Mouse (Mus musculus) neural tube, embryonic 11.5 days (tissue): ENCODE measurements at regions not wholly inside any gene's neighbourhood (a gene's known extent, or its start where the extent isn't known, plus 50 kb on each side); places are given as distances from the start of the nearest gene placed in this dataset.

Experiments used
- ATAC-seq: fragments of 200-750 bp; cut with Nextera tagmentation; 2 replicates; pipeline ENCODE4 v1.8.0; 2017; ENCODE audit warnings: moderate number of reproducible peaks, mild to moderate bottlenecking, moderate TSS enrichment, moderate library complexity; ENCODE audit not compliant: insufficient read depth, low FRiP score, low TSS enrichment
- DNase-seq: peaks from one replicate; pipeline ENCODE4 v3.0.0-alpha.2; 2015; ENCODE audit warnings: low spot score
- H3K27ac ChIP-seq: fragments of 300-500 bp; sonication (generic); 2 replicates; pipeline ENCODE4 v1.5.1; 2014; ENCODE audit warnings: low read depth, mild to moderate bottlenecking, low read length
- H3K27me3 ChIP-seq: fragments of 300-500 bp; sonication (generic); 2 replicates; pipeline ENCODE4 v1.6.1; 2014; ENCODE audit warnings: mild to moderate bottlenecking, low read length, mixed read lengths; ENCODE audit not compliant: control insufficient read depth, insufficient read depth
- H3K36me3 ChIP-seq: fragments of 300-500 bp; sonication (generic); 2 replicates; pipeline ENCODE4 v1.6.1; 2014; ENCODE audit warnings: mild to moderate bottlenecking, low read length, moderate library complexity, mixed read lengths; ENCODE audit not compliant: control insufficient read depth, insufficient read depth
- H3K4me1 ChIP-seq: fragments of 300-500 bp; sonication (generic); 2 replicates; pipeline ENCODE4 v1.6.1; 2014; ENCODE audit warnings: low read length, mixed read lengths; ENCODE audit not compliant: control insufficient read depth, insufficient read depth
- H3K4me2 ChIP-seq: fragments of 300-500 bp; sonication (generic); 2 replicates; pipeline ENCODE4 v1.6.1; 2014; ENCODE audit warnings: low read depth, mild to moderate bottlenecking, moderate library complexity
- H3K4me3 ChIP-seq: fragments of 300-500 bp; sonication (generic); 2 replicates; pipeline ENCODE4 v1.5.1; 2014; ENCODE audit warnings: low read depth, low read length
- H3K9ac ChIP-seq: fragments of 300-500 bp; sonication (generic); 2 replicates; pipeline ENCODE4 v1.6.1; 2014; ENCODE audit warnings: mild to moderate bottlenecking, low read length
- H3K9me3 ChIP-seq: fragments of 300-500 bp; sonication (generic); 2 replicates; pipeline ENCODE4 v1.6.1; 2016; ENCODE audit warnings: low read length; ENCODE audit not compliant: control insufficient read depth
- WGBS: fragments of 180-500 bp; shearing (Covaris S2); extraction: QIAGEN DNeasy Blood & Tissue Kit; methylation state at CpG from one replicate; pipeline ENCODE4 v1.1.7; 2014; 5-methylcytosine and 5-hydroxymethylcytosine counted together

DNA sequence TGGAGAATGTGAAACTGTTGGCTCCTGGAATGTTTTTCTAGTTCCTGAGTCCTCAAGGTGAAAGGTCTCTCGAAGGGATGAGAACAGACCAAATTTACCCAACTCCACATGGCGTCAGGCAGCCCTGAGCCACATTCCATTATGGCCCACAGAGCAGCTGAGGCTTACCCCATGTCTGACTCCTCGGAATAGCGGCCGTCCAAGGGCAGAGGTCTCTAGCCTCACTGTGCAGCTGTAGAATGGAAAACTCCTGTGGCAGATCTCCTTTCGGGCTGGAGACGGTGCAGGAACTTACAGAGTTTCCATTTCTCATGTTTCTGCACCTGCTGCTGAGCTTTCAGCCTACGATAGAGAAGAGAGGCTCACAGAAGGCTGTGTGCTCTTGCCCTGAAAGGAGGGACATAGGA is 69.1 kb upstream of the Eed start:
- no peak for ATAC-seq
- no peaks in the 10 kb centered on the region for H3K9me3 ChIP-seq
- H3K9ac ChIP-seq, result no peak overlapping the region
- H3K4me2 ChIP-seq, result no peak overlapping the region
- no peaks in the 10 kb centered on the region for H3K4me1 ChIP-seq
- H3K27me3 ChIP-seq, result no peaks in the 10 kb centered on the region
- no peak overlapping the region for H3K4me3 ChIP-seq
- WGBS, result 68% methylated on average over 8 of the region's 8 CpGs
- no peak overlapping the region for H3K27ac ChIP-seq
- no peaks in the 10 kb centered on the region for H3K36me3 ChIP-seq
- peak; percentile 20 for DNase-seq

DNA sequence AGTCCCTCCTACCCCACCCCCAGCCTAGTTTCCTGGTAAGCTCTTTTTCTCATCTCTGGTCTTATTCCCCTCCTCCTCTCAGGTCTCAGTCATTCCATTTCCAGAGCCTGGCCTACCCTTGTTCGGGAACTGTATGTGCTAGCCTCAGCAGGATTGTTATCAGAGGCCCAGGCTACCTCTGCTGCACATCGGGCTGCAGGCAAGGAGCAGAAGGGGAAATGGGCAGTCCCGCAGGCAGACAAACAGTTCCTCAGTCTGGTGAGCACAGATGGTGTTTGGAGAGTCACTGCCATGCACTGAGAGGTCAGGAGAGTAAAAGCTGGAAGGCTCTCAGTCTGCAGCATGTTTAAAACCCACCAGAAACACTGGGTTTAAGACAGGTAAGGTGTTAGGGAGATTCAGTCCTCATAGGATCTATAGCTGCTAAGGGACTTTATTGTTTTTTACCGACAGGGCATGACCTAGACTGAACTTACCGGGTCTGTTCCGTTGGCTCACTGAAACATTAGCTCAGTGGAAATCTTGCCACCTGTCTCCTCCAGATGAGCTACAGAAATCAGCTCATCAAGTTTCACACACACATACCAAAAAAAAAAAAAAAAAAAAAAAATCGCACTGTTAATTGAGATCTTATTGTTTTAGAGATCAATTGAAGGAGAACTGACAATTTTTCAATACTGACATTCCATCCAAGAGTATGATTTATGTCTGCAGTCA is 74.2 kb upstream of the Eed start:
- Histone ChIP-seq H3K4me3 (no peak overlapping the region), H3K9ac (no peak overlapping the region), H3K4me2 (no peak overlapping the region), H3K4me1 (no peaks in the 10 kb centered on the region), H3K9me3 (no peaks in the 10 kb centered on the region), H3K36me3 (no peaks in the 10 kb centered on the region), H3K27ac (no peak overlapping the region), H3K27me3 (no peaks in the 10 kb centered on the region)
- DNase-seq (peak; percentile 26), ATAC-seq (no peak)
- 51% methylated on average over 7 of the region's 7 CpGs for WGBS

DNA sequence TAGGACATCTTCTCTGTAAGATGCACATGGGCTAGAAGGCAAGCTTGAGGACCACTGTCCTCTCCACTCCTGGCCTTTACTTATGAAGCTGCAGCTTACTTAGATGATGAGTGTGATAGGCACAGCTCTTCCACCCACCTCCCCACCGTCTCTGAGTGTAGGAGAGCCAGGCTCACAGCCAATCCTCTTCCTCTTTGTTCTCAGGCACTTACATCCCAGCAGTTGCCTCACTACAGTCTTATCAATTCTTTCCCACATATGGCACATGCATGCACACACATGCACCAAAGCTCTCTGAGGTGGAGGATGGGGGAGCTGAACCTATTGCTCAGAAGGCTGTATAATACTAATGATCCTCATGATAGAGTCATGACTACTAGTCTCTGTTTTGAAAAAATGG is 72.1 kb upstream of the Picalm start:
- H3K27me3 ChIP-seq, result no peaks in the 10 kb centered on the region
- no peaks in the 10 kb centered on the region for H3K36me3 ChIP-seq
- no peaks in the 10 kb centered on the region for H3K9me3 ChIP-seq
- H3K4me2 ChIP-seq, result no peak overlapping the region
- H3K4me1 ChIP-seq, result no peaks in the 10 kb centered on the region
- no peak overlapping the region for H3K9ac ChIP-seq
- WGBS, result 77% methylated on average over 1 of the region's 1 CpGs
- no peak overlapping the region for H3K27ac ChIP-seq
- ATAC-seq, result no peak
- DNase-seq, result no peak
- H3K4me3 ChIP-seq, result no peak overlapping the region

DNA sequence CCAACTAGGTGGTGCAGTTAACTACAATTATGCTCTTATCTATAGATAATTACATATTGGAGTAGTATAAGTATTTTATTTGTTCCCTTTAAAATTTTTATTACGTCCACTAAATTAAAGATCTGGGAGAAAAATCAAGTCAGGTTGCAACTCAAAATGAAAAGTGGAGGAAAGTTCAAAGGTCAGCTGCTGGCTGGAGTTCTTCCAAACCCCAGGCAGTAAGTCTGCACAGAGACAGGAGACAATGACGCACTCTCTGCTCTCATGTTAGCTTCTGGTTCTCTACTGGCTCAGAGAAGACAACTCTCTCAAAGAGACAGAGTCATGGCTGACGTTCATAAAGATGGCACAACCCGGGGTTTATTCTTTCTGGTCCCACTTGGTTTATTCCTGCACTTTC is 71.4 kb upstream of the Picalm start:
- WGBS, result 87% methylated on average over 4 of the region's 4 CpGs
- no peak for ATAC-seq

DNA sequence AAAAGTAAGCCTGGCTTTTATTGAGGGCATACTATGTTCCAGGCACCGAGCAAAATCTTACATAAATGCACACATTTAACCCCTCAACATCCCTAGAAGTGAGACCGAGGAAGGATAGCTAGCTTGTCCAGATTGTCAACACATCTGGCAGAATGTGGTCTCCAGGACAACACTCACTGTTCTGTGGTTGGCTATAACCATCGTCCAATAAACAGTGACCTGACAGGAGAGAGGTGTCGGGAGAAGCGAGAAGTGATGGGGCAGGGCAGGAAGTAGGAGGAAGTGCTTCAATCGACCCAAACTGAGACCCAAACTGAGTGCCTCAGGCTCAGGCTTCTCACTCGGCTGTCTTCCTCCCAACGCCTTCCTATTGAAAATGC is 70.8 kb upstream of the Picalm start:
- Histone ChIP-seq H3K4me2 (no peak overlapping the region), H3K27ac (no peak overlapping the region), H3K4me1 (no peaks in the 10 kb centered on the region), H3K36me3 (no peaks in the 10 kb centered on the region), H3K4me3 (no peak overlapping the region), H3K9me3 (no peaks in the 10 kb centered on the region), H3K9ac (no peak overlapping the region), H3K27me3 (no peaks in the 10 kb centered on the region)
- ATAC-seq, result no peak
- WGBS, result 72% methylated on average over 8 of the region's 8 CpGs
- DNase-seq, result no peak

More for the DNA sequence above, 71.4 kb upstream of the Picalm start:
- Histone ChIP-seq H3K27me3 (no peaks in the 10 kb centered on the region), H3K9me3 (no peaks in the 10 kb centered on the region), H3K36me3 (no peaks in the 10 kb centered on the region), H3K4me2 (no peak overlapping the region), H3K27ac (no peak overlapping the region), H3K4me3 (no peak overlapping the region), H3K4me1 (no peaks in the 10 kb centered on the region), H3K9ac (no peak overlapping the region)
- no peak for DNase-seq

DNA sequence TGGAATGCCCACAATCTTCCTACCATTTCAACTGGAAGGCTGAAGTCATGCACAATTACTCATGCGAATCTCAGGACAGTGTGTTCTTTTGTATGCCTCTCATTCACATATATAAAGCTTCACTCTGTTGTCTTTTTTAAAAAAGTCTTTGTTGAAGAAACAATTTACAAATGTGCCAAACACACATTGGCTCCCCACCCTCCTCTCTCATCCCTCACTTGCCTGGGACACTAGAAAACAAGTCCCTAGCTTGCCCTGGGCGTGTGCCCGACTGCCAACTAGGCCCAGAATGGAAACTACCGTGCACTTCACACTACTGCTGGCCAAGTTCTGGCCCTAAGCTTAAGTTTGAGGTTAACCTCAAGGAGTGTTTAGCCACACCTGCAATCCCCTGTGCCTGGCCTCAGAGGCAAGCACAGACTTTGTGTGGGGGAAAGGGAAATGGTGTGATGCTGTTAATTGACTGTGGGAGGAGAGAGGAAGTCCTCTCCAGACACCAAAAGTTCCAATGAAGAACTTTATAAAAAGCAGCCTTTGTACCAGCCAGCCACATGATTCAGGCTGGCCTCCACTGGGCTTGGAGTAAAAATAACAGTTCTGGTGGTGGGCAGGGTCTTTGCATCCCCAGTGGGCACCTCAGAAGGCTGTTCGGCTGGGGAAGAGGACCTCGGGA is 70.2 kb upstream of the Picalm start:
- Histone ChIP-seq H3K4me1 (no peaks in the 10 kb centered on the region), H3K27me3 (no peaks in the 10 kb centered on the region), H3K9ac (no peak overlapping the region), H3K4me2 (no peak overlapping the region), H3K9me3 (no peaks in the 10 kb centered on the region), H3K27ac (no peak overlapping the region), H3K36me3 (no peaks in the 10 kb centered on the region), H3K4me3 (no peak overlapping the region)
- no peak for ATAC-seq
- WGBS, result 79% methylated on average over 6 of the region's 6 CpGs
- DNase-seq, result peak; percentile 14

DNA sequence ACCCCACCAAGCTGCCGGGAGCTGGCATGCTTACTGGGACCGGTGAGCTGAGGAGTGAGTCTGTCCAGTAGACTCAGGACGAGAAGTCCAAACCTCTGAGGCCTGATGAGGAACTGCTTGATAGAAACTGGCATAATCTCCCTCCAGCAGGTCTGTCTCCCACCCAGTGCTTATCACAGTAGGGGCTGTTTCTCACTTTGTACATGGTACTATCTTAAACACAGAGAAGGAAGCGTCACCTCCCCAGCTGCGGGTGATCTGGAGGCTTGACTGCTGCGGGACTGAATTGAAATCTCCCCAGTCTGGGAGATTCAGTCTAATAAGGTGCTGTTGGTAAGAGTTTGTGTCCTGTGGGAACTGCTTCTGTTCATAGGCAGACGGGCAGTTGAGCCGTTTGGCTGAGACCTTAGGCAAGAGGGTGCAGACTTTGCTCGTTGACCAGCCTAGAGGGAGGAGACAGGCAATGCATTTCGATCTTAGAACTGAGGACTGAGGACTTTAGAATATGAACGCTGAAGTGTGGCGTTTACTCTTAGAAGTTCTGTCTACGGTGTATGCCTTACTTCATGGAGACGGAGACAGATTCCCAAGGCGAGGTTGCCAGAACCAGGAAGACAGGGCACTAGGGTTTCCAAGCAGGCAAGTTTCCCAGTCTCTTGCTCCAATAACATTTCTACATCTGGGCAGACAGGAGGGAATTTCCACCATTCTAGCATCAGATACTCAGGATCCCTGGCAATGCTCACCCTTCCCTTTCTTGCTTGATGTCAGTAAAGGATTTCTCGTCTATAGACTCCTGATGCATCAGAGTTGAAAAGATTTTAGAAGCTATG is 69.5 kb upstream of the Picalm start:
- no peak overlapping the region for H3K4me3 ChIP-seq
- ATAC-seq (no peak), DNase-seq (no peak)
- H3K4me2 ChIP-seq, result no peak overlapping the region
- no peak overlapping the region for H3K27ac ChIP-seq
- 83% methylated on average over 16 of the region's 16 CpGs for WGBS
- H3K9me3 ChIP-seq, result no peaks in the 10 kb centered on the region
- H3K36me3 ChIP-seq, result no peaks in the 10 kb centered on the region
- no peak overlapping the region for H3K9ac ChIP-seq
- H3K4me1 ChIP-seq, result no peaks in the 10 kb centered on the region
- H3K27me3 ChIP-seq, result no peaks in the 10 kb centered on the region

DNA sequence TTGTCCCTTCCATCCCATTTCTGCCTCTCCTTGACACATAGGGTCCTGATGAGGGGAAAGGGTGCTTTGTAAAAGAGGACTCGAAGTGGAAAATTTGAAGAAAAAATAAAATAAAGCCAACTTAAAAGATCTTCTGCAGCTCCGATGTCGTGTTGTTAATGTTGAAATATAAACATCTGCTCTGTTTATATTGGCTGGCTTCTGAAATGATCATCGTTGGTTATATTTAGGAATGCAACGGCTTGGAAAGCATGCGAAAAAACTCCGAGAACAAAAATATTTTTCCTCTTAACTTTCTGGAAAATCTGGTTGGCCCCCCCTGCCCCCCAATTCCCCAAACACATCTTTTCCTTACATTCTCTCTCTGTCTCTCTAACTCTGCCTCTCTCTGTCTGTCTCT is 68.3 kb upstream of the Picalm start:
- Histone ChIP-seq H3K4me1 (no peaks in the 10 kb centered on the region), H3K27me3 (no peaks in the 10 kb centered on the region), H3K4me2 (no peak overlapping the region), H3K4me3 (no peak overlapping the region), H3K9me3 (no peaks in the 10 kb centered on the region), H3K36me3 (no peaks in the 10 kb centered on the region), H3K9ac (no peak overlapping the region), H3K27ac (no peak overlapping the region)
- ATAC-seq, result no peak
- 81% methylated on average over 7 of the region's 7 CpGs for WGBS
- DNase-seq, result no peak
